In genomic region chr11:100355972-100356818, GRCm38 (mm10) we compare ENCODE assay signal across 8 mouse cellular contexts. TPM values are rescaled to one million over a fixed set of nuclear protein-coding genes. Genes with fewer than 3 reads are reported as not detected.
DNase-seq lines count a peak whose midpoint lies in the region; ATAC-seq and TF ChIP-seq lines count a peak whose summit lies in the region.

Gene Hap1 (minus strand): TSS chr11:100356128.

- H3K36me3 ChIP-seq in forebrain, embryonic 10.5 days (replicated peaks): peaks cover 32% of the 10 kb centered on the region
- no peaks in the 10 kb centered on the region for H3K36me3 ChIP-seq in heart, postnatal 0 days (replicated peaks; ENCODE audit: control insufficient read depth, insufficient read depth, low read length)
- H3K36me3 ChIP-seq in liver, embryonic 15.5 days (replicated peaks): no peaks in the 10 kb centered on the region
- H3K36me3 ChIP-seq in stomach, embryonic 16.5 days (ENCODE audit: control insufficient read depth, insufficient read depth, low read length): no peaks in the 10 kb centered on the region

- WGBS in forebrain, embryonic 10.5 days: 1% methylated on average over 49 of the region's 49 CpGs
- 2% methylated on average over 49 of the region's 49 CpGs for WGBS in heart, postnatal 0 days
- WGBS in liver, embryonic 15.5 days (ENCODE audit: insufficient replicate concordance): 2% methylated on average over 49 of the region's 49 CpGs
- WGBS in stomach, embryonic 16.5 days: under 1% methylated on average over 49 of the region's 49 CpGs

- peak within 1 kb of the TSS; percentile 100 for H3K4me2 ChIP-seq in heart, postnatal 0 days (ENCODE audit: low read depth, low read length)
- H3K4me2 ChIP-seq in liver, embryonic 15.5 days: peak within 1 kb of the TSS; percentile 77
- peak within 1 kb of the TSS; percentile 93 for H3K4me2 ChIP-seq in stomach, embryonic 16.5 days (ENCODE audit: low read depth, low read length)

- TF ChIP-seq EP300 in heart, postnatal 0 days (IDR thresholded peaks at IDR 0.05; ENCODE audit: low read depth): no peak

- H3K4me3 ChIP-seq in forebrain, embryonic 10.5 days: peak within 1 kb of the TSS; percentile 75
- peak within 1 kb of the TSS; percentile 68 for H3K4me3 ChIP-seq in heart, postnatal 0 days (ENCODE audit: low read depth, low read length)
- H3K4me3 ChIP-seq in liver, embryonic 15.5 days (replicated peaks): peak within 1 kb of the TSS; percentile 53
- H3K4me3 ChIP-seq in stomach, embryonic 16.5 days (replicated peaks; ENCODE audit: low read length): peak within 1 kb of the TSS; percentile 65

- DNase-seq in CD8-positive naive resting alpha-beta T cell, adult 2 months (ENCODE audit: low read depth in 2 of 2, low spot score in 2 of 2): peak; percentile 26 to 29
- DNase-seq in brain, adult 2 months (ENCODE audit: low read depth, low spot score): peak; percentile 91
- DNase-seq in forebrain, embryonic 10.5 days (ENCODE audit: extremely low spot score, low spot score): peak; percentile 83
- DNase-seq in heart, postnatal 0 days (ENCODE audit: low spot score): peak; percentile 35
- DNase-seq in kidney, postnatal 25 days: peak; percentile 78 to 83
- DNase-seq in neural tube, embryonic 10.5 days (ENCODE audit: extremely low spot score, low spot score): peak; percentile 84

- H3K9me3 ChIP-seq in forebrain, embryonic 10.5 days: no peaks in the 10 kb centered on the region
- H3K9me3 ChIP-seq in heart, postnatal 0 days (replicated peaks; ENCODE audit: control insufficient read depth, low read length): no peaks in the 10 kb centered on the region
- no peaks in the 10 kb centered on the region for H3K9me3 ChIP-seq in liver, embryonic 15.5 days (replicated peaks)
- no peaks in the 10 kb centered on the region for H3K9me3 ChIP-seq in stomach, embryonic 16.5 days (replicated peaks; ENCODE audit: control insufficient read depth, low read length)

- peaks cover 83% of the 10 kb centered on the region for H3K27me3 ChIP-seq in forebrain, embryonic 10.5 days (ENCODE audit: poor library complexity, severe bottlenecking)
- H3K27me3 ChIP-seq in heart, postnatal 0 days (ENCODE audit: control insufficient read depth, insufficient read depth, low read length): peaks cover 57% of the 10 kb centered on the region
- peaks cover 96% of the 10 kb centered on the region for H3K27me3 ChIP-seq in liver, embryonic 15.5 days
- peaks cover 32% of the 10 kb centered on the region for H3K27me3 ChIP-seq in stomach, embryonic 16.5 days (ENCODE audit: control insufficient read depth, insufficient read depth, low read length)

- ATAC-seq in heart, postnatal 0 days (ENCODE audit: insufficient read depth, low read depth): peak; percentile 54
- no peak for ATAC-seq in liver, embryonic 15.5 days (ENCODE audit: insufficient read depth)
- ATAC-seq in stomach, embryonic 16.5 days (ENCODE audit: insufficient read depth, low FRiP score): peak; percentile 65; the same call in 1 of the 2 replicates

- H3K9ac ChIP-seq in heart, postnatal 0 days (replicated peaks; ENCODE audit: low read depth, low read length): peak within 1 kb of the TSS; percentile 64
- no peak within 1 kb of the TSS for H3K9ac ChIP-seq in liver, embryonic 15.5 days
- H3K9ac ChIP-seq in stomach, embryonic 16.5 days (ENCODE audit: low read length): peak within 1 kb of the TSS; percentile 72

- no peak for TF ChIP-seq CTCF in heart, postnatal 0 days (IDR thresholded peaks at IDR 0.05; ENCODE audit: low read depth)

- peaks cover 30% of the 10 kb centered on the region for H3K4me1 ChIP-seq in forebrain, embryonic 10.5 days
- no peaks in the 10 kb centered on the region for H3K4me1 ChIP-seq in heart, postnatal 0 days (ENCODE audit: control insufficient read depth, insufficient read depth)
- peaks cover 16% of the 10 kb centered on the region for H3K4me1 ChIP-seq in liver, embryonic 15.5 days (replicated peaks)
- peaks cover 9% of the 10 kb centered on the region for H3K4me1 ChIP-seq in stomach, embryonic 16.5 days (ENCODE audit: control insufficient read depth, insufficient read depth, low read length)

- peak within 1 kb of the TSS; percentile 93 for H3K27ac ChIP-seq in forebrain, embryonic 10.5 days
- no peak within 1 kb of the TSS for H3K27ac ChIP-seq in heart, postnatal 0 days (ENCODE audit: low read depth)
- H3K27ac ChIP-seq in liver, embryonic 15.5 days (replicated peaks): no peak within 1 kb of the TSS
- no peak within 1 kb of the TSS for H3K27ac ChIP-seq in stomach, embryonic 16.5 days (ENCODE audit: low read length)

RNA-seq across cellular contexts. Expression of gene Hap1, which starts in this region (rescaled TPM):
- 46.7 and 47.5 TPM in 2 replicates for polyA plus RNA-seq in forebrain, embryonic 10.5 days (2016; fragmentation: Nextera tagmentation; extraction: Ambion mirVana)
- 3.5 and 5.7 TPM in 2 replicates for total RNA-seq in heart, postnatal 0 days (2014; rRNA removed; ENCODE audit: low replicate concordance)
- polyA plus RNA-seq in heart, postnatal 0 days (2015; fragmentation: Nextera tagmentation; extraction: Ambion mirVana): 2.0 TPM in 2 replicates
- 0.33 and 0.45 TPM in 2 replicates for polyA plus RNA-seq in liver, embryonic 15.5 days (2015; fragmentation: Nextera tagmentation; extraction: Ambion mirVana)
- polyA plus RNA-seq in stomach, embryonic 16.5 days (2015; fragmentation: Nextera tagmentation; extraction: Ambion mirVana): 13.2 and 13.5 TPM in 2 replicates

Comparison
In these comparisons a context has a peak if more than half of its experiments do, and no peak if none do; other contexts are left out.
1. DNase-seq: peak in every context shown above with its lines; median percentile 91 in brain, adult 2 months; 84 in neural tube, embryonic 10.5 days; 83 in forebrain, embryonic 10.5 days; 80 in kidney, postnatal 25 days; 35 in heart, postnatal 0 days; 28 in CD8-positive naive resting alpha-beta T cell, adult 2 months.